Mouse (Mus musculus): ENCODE measurements around the gene Ppara. TPM values are rescaled to one million over a fixed set of nuclear protein-coding genes. Genes with fewer than 3 reads are reported as not detected.

Gene Ppara
- polyA plus RNA-seq, 1 experiment from 2014 or later, result 1.9 TPM

- Histone ChIP-seq H3K4me3 (replicated peaks) (no peak overlapping the region), H3K36me3 (no peaks in the 10 kb centered on the region), H3K9me3 (no peaks in the 10 kb centered on the region), H3K4me2 (no peak overlapping the region), H3K27me3 (peaks cover 14% of the 10 kb centered on the region; the same call in 1 of the 2 replicates), H3K27ac (no peak overlapping the region), H3K9ac (replicated peaks) (no peak overlapping the region), H3K4me1 (replicated peaks) (no peaks in the 10 kb centered on the region)
- whole genome bisulfite sequencing, result 74% methylated on average over 8 of the region's 8 CpGs
- ATAC-seq (ENCODE audit: insufficient number of reproducible peaks, insufficient read depth, low FRiP score, low TSS enrichment, low read depth), result no peak
These were observed 11.4 kb downstream of the Ppara start for GRCm38 (mm10) chr15:85746178-85746577.

GRCm38 (mm10) chr15:85746671-85747070 lies 11.9 kb downstream of the Ppara start:
- Histone ChIP-seq H3K4me2 (no peak overlapping the region), H3K27ac (no peak overlapping the region), H3K9me3 (peaks cover under 1% of the 10 kb centered on the region; the same call in 1 of the 2 replicates), H3K9ac (replicated peaks) (no peak overlapping the region), H3K4me3 (replicated peaks) (no peak overlapping the region), H3K36me3 (no peaks in the 10 kb centered on the region), H3K4me1 (replicated peaks) (no peaks in the 10 kb centered on the region), H3K27me3 (peaks cover 14% of the 10 kb centered on the region; the same call in 1 of the 2 replicates)
- WGBS, result 83% methylated on average over 13 of the region's 13 CpGs
- no peak for ATAC-seq (ENCODE audit: insufficient number of reproducible peaks, insufficient read depth, low FRiP score, low TSS enrichment, low read depth)

- peaks cover 14% of the 10 kb centered on the region; the same call in 1 of the 2 replicates for H3K27me3 ChIP-seq
- H3K9ac ChIP-seq (replicated peaks), result no peak overlapping the region
- H3K36me3 ChIP-seq, result no peaks in the 10 kb centered on the region
- no peaks in the 10 kb centered on the region for H3K4me1 ChIP-seq (replicated peaks)
- ATAC-seq (ENCODE audit: insufficient number of reproducible peaks, insufficient read depth, low FRiP score, low TSS enrichment, low read depth), result no peak
- 86% methylated on average over 5 of the region's 5 CpGs for WGBS
- no peak overlapping the region for H3K4me3 ChIP-seq (replicated peaks)
- no peak overlapping the region for H3K27ac ChIP-seq
- H3K9me3 ChIP-seq, result peaks cover 6% of the 10 kb centered on the region; the same call in 1 of the 2 replicates
- H3K4me2 ChIP-seq, result no peak overlapping the region
These were observed 13.2 kb downstream of the Ppara start for GRCm38 (mm10) chr15:85747951-85748350.

GRCm38 (mm10) chr15:85748466-85748865 lies 13.7 kb downstream of the Ppara start:
- Histone ChIP-seq H3K4me2 (no peak overlapping the region), H3K27ac (no peak overlapping the region), H3K4me3 (replicated peaks) (no peak overlapping the region), H3K4me1 (replicated peaks) (no peaks in the 10 kb centered on the region), H3K27me3 (peaks cover 10% of the 10 kb centered on the region; the same call in 1 of the 2 replicates), H3K9me3 (peaks cover 6% of the 10 kb centered on the region; the same call in 1 of the 2 replicates), H3K36me3 (no peaks in the 10 kb centered on the region), H3K9ac (replicated peaks) (no peak overlapping the region)
- WGBS, result 70% methylated on average over 3 of the region's 3 CpGs
- no peak for ATAC-seq (ENCODE audit: insufficient number of reproducible peaks, insufficient read depth, low FRiP score, low TSS enrichment, low read depth)

- ATAC-seq (ENCODE audit: insufficient number of reproducible peaks, insufficient read depth, low FRiP score, low TSS enrichment, low read depth), result no peak
- H3K9me3 ChIP-seq, result peaks cover 6% of the 10 kb centered on the region; the same call in 1 of the 2 replicates
- H3K4me1 ChIP-seq (replicated peaks), result no peaks in the 10 kb centered on the region
- no peaks in the 10 kb centered on the region for H3K36me3 ChIP-seq
- H3K9ac ChIP-seq (replicated peaks), result no peak overlapping the region
- peaks cover 7% of the 10 kb centered on the region; the same call in 1 of the 2 replicates for H3K27me3 ChIP-seq
- no peak overlapping the region for H3K4me3 ChIP-seq (replicated peaks)
- no peak overlapping the region for H3K27ac ChIP-seq
- 94% methylated on average over 9 of the region's 9 CpGs for WGBS
- H3K4me2 ChIP-seq, result no peak overlapping the region
These were observed 14.4 kb downstream of the Ppara start for GRCm38 (mm10) chr15:85749141-85749540.

GRCm38 (mm10) chr15:85750115-85750514 lies 15.3 kb downstream of the Ppara start:
- peaks cover 6% of the 10 kb centered on the region; the same call in 1 of the 2 replicates for H3K9me3 ChIP-seq
- WGBS, result 87% methylated on average over 5 of the region's 5 CpGs
- no peak overlapping the region for H3K4me3 ChIP-seq (replicated peaks)
- no peak overlapping the region for H3K4me2 ChIP-seq
- no peak overlapping the region for H3K27ac ChIP-seq
- H3K36me3 ChIP-seq, result no peaks in the 10 kb centered on the region
- H3K4me1 ChIP-seq (replicated peaks), result no peaks in the 10 kb centered on the region
- no peak for ATAC-seq (ENCODE audit: insufficient number of reproducible peaks, insufficient read depth, low FRiP score, low TSS enrichment, low read depth)
- no peak overlapping the region for H3K9ac ChIP-seq (replicated peaks)
- H3K27me3 ChIP-seq, result peaks cover 7% of the 10 kb centered on the region; the same call in 1 of the 2 replicates

- no peak overlapping the region for H3K27ac ChIP-seq
- 68% methylated on average over 2 of the region's 2 CpGs for WGBS
- no peaks in the 10 kb centered on the region; the same call in 1 of the 2 replicates for H3K27me3 ChIP-seq
- H3K9ac ChIP-seq (replicated peaks), result no peak overlapping the region
- no peak overlapping the region for H3K4me3 ChIP-seq (replicated peaks)
- peaks cover 10% of the 10 kb centered on the region; the same call in 1 of the 2 replicates for H3K9me3 ChIP-seq
- no peak for ATAC-seq (ENCODE audit: insufficient number of reproducible peaks, insufficient read depth, low FRiP score, low TSS enrichment, low read depth)
- H3K4me2 ChIP-seq, result no peak overlapping the region
- no peaks in the 10 kb centered on the region for H3K36me3 ChIP-seq
- no peaks in the 10 kb centered on the region for H3K4me1 ChIP-seq (replicated peaks)
These were observed 17.9 kb downstream of the Ppara start for GRCm38 (mm10) chr15:85752655-85753054.

- H3K27ac ChIP-seq, result no peak overlapping the region
- no peaks in the 10 kb centered on the region; the same call in 1 of the 2 replicates for H3K27me3 ChIP-seq
- no peaks in the 10 kb centered on the region for H3K36me3 ChIP-seq
- H3K9ac ChIP-seq (replicated peaks), result no peak overlapping the region
- H3K4me3 ChIP-seq (replicated peaks), result no peak overlapping the region
- WGBS, result 81% methylated on average over 1 of the region's 1 CpGs
- no peak overlapping the region for H3K4me2 ChIP-seq
- ATAC-seq (ENCODE audit: insufficient number of reproducible peaks, insufficient read depth, low FRiP score, low TSS enrichment, low read depth), result no peak
- H3K9me3 ChIP-seq, result peaks cover 15% of the 10 kb centered on the region; the same call in 1 of the 2 replicates
- H3K4me1 ChIP-seq (replicated peaks), result no peaks in the 10 kb centered on the region
These were observed 19.4 kb downstream of the Ppara start for GRCm38 (mm10) chr15:85754033-85754650.

GRCm38 (mm10) chr15:85755214-85755613 lies 20.4 kb downstream of the Ppara start:
- Histone ChIP-seq H3K36me3 (no peaks in the 10 kb centered on the region), H3K4me3 (replicated peaks) (no peak overlapping the region), H3K27ac (no peak overlapping the region), H3K9me3 (peaks cover 15% of the 10 kb centered on the region; the same call in 1 of the 2 replicates), H3K27me3 (no peaks in the 10 kb centered on the region; the same call in 1 of the 2 replicates), H3K4me1 (replicated peaks) (no peaks in the 10 kb centered on the region), H3K9ac (replicated peaks) (no peak overlapping the region), H3K4me2 (no peak overlapping the region)
- 64% methylated on average over 6 of the region's 6 CpGs for WGBS
- ATAC-seq (ENCODE audit: insufficient number of reproducible peaks, insufficient read depth, low FRiP score, low TSS enrichment, low read depth), result no peak

- Histone ChIP-seq H3K27me3 (no peaks in the 10 kb centered on the region; the same call in 1 of the 2 replicates), H3K4me1 (replicated peaks) (no peaks in the 10 kb centered on the region), H3K9me3 (peaks cover 15% of the 10 kb centered on the region; the same call in 1 of the 2 replicates), H3K27ac (no peak overlapping the region), H3K4me2 (no peak overlapping the region), H3K4me3 (replicated peaks) (no peak overlapping the region), H3K36me3 (no peaks in the 10 kb centered on the region), H3K9ac (replicated peaks) (no peak overlapping the region)
- no peak for ATAC-seq (ENCODE audit: insufficient number of reproducible peaks, insufficient read depth, low FRiP score, low TSS enrichment, low read depth)
- WGBS, result 85% methylated on average over 7 of the region's 7 CpGs
These were observed 21.8 kb downstream of the Ppara start for GRCm38 (mm10) chr15:85756611-85757010.

- Histone ChIP-seq H3K27me3 (no peaks in the 10 kb centered on the region; the same call in 1 of the 2 replicates), H3K4me2 (no peak overlapping the region), H3K9ac (replicated peaks) (no peak overlapping the region), H3K36me3 (no peaks in the 10 kb centered on the region), H3K9me3 (peaks cover 10% of the 10 kb centered on the region; the same call in 1 of the 2 replicates), H3K4me1 (replicated peaks) (no peaks in the 10 kb centered on the region), H3K27ac (no peak overlapping the region), H3K4me3 (replicated peaks) (no peak overlapping the region)
- WGBS, result 90% methylated on average over 3 of the region's 3 CpGs
- no peak for ATAC-seq (ENCODE audit: insufficient number of reproducible peaks, insufficient read depth, low FRiP score, low TSS enrichment, low read depth)
These were observed 23.0 kb downstream of the Ppara start for GRCm38 (mm10) chr15:85757768-85758167.
